Comparison of ENCODE assay signal across 8 mouse cellular contexts in genomic region chr1:87028786-87029185, GRCm38 (mm10).
DNase-seq lines count a peak whose midpoint lies in the region; ATAC-seq and TF ChIP-seq lines count a peak whose summit lies in the region.
"Had no signal": no experiment of that assay in that cellular context is flagged by ENCODE, and none has a peak within 500 bp of the region (broad histone marks: within the 10 kb centered on the region; RNA-seq: fewer than 3 reads in every experiment).

No protein-coding gene starts in this region.

- no peak for ATAC-seq in kidney, embryonic 15.5 days (replicated peaks; ENCODE audit: low FRiP score)
- ATAC-seq in heart, postnatal 0 days (ENCODE audit: insufficient read depth, low read depth), result peak; percentile 52; the same call in 1 of the 2 replicates
- no peak for ATAC-seq in liver, embryonic 11.5 days (replicated peaks; ENCODE audit: low FRiP score)

- H3K4me2 ChIP-seq in kidney, embryonic 15.5 days, result no peak overlapping the region
- H3K4me2 ChIP-seq in heart, postnatal 0 days (ENCODE audit: low read depth, low read length), result no peak overlapping the region
- H3K4me2 ChIP-seq in liver, embryonic 11.5 days, result no peak overlapping the region

- H3K36me3 ChIP-seq in kidney, adult 2 months (ENCODE audit: control insufficient read depth, insufficient read depth, low read length), result no peaks in the 10 kb centered on the region
- no peaks in the 10 kb centered on the region for H3K36me3 ChIP-seq in kidney, embryonic 15.5 days
- H3K36me3 ChIP-seq in heart, postnatal 0 days (replicated peaks; ENCODE audit: control insufficient read depth, insufficient read depth, low read length), result no peaks in the 10 kb centered on the region
- H3K36me3 ChIP-seq in liver, embryonic 11.5 days (ENCODE audit: control insufficient read depth, insufficient read depth, low read length), result no peaks in the 10 kb centered on the region

- WGBS in kidney, adult 2 months, result 14% methylated on average over 2 of the region's 2 CpGs
- 42% methylated on average over 2 of the region's 2 CpGs for WGBS in kidney, embryonic 15.5 days
- 12% methylated on average over 2 of the region's 2 CpGs for WGBS in heart, postnatal 0 days
- 73% methylated on average over 2 of the region's 2 CpGs for WGBS in liver, embryonic 11.5 days

- H3K27ac ChIP-seq in kidney, adult 2 months (ENCODE audit: insufficient read depth, low read depth, low read length), result no peak overlapping the region
- H3K27ac ChIP-seq in kidney, embryonic 15.5 days, result no peak overlapping the region
- H3K27ac ChIP-seq in heart, postnatal 0 days (ENCODE audit: low read depth), result no peak overlapping the region
- no peak overlapping the region for H3K27ac ChIP-seq in liver, embryonic 11.5 days (ENCODE audit: low read depth, low read length)

- H3K9ac ChIP-seq in kidney, embryonic 15.5 days, result no peak overlapping the region
- H3K9ac ChIP-seq in heart, postnatal 0 days (replicated peaks; ENCODE audit: low read depth, low read length), result no peak overlapping the region
- no peak overlapping the region for H3K9ac ChIP-seq in liver, embryonic 11.5 days (ENCODE audit: low read depth, low read length)

- no peaks in the 10 kb centered on the region for H3K9me3 ChIP-seq in kidney, embryonic 15.5 days (replicated peaks)
- H3K9me3 ChIP-seq in heart, postnatal 0 days (replicated peaks; ENCODE audit: control insufficient read depth, low read length), result no peaks in the 10 kb centered on the region
- H3K9me3 ChIP-seq in liver, embryonic 11.5 days (ENCODE audit: control insufficient read depth, low read length), result no peaks in the 10 kb centered on the region

- H3K4me3 ChIP-seq in kidney, adult 2 months (ENCODE audit: insufficient read depth, low read depth, low read length), result no peak overlapping the region
- H3K4me3 ChIP-seq in kidney, embryonic 15.5 days (replicated peaks), result no peak overlapping the region
- no peak overlapping the region for H3K4me3 ChIP-seq in heart, postnatal 0 days (ENCODE audit: low read depth, low read length)
- no peak overlapping the region for H3K4me3 ChIP-seq in liver, embryonic 11.5 days (ENCODE audit: low read depth, low read length)

- DNase-seq in kidney, adult 2 months, result peak; percentile 79
- DNase-seq in brain, adult 2 months (ENCODE audit: low read depth, low spot score), result peak; percentile 69
- DNase-seq in heart, postnatal 0 days (ENCODE audit: low spot score), result peak; percentile 30
- DNase-seq in lung, postnatal 4 days, result peak; percentile 63 to 76
- DNase-seq in liver, embryonic 11.5 days (ENCODE audit: low spot score), result no peak
- no peak for DNase-seq in layer of hippocampus, adult 9-11 months
- DNase-seq: thymus, postnatal 25 days had no signal

- TF ChIP-seq POLR2A in kidney, adult 2 months (IDR thresholded peaks at IDR 0.05; ENCODE audit: low read depth, low read length), result no peak

- no peaks in the 10 kb centered on the region; the same call in 1 of the 2 replicates for H3K4me1 ChIP-seq in kidney, adult 2 months (ENCODE audit: control insufficient read depth, insufficient read depth, low read length)
- no peaks in the 10 kb centered on the region; the same call in 1 of the 2 replicates for H3K4me1 ChIP-seq in kidney, embryonic 15.5 days
- peaks cover 15% of the 10 kb centered on the region; the same call in 1 of the 2 replicates for H3K4me1 ChIP-seq in heart, postnatal 0 days (ENCODE audit: control insufficient read depth, insufficient read depth)
- H3K4me1 ChIP-seq in liver, embryonic 11.5 days (replicated peaks; ENCODE audit: control insufficient read depth, insufficient read depth, low read length), result peaks cover 4% of the 10 kb centered on the region; the same call in 1 of the 2 replicates

- no peak for TF ChIP-seq EP300 in heart, postnatal 0 days (IDR thresholded peaks at IDR 0.05; ENCODE audit: low read depth)

- TF ChIP-seq CTCF in kidney, adult 2 months (conservative IDR thresholded peaks at IDR 0.05; ENCODE audit: insufficient read depth, insufficient read length, low read depth, low read length), result no peak
- TF ChIP-seq CTCF in heart, postnatal 0 days (IDR thresholded peaks at IDR 0.05; ENCODE audit: low read depth), result no peak

- H3K27me3 ChIP-seq in kidney, adult 2 months (replicated peaks; ENCODE audit: control insufficient read depth, insufficient read depth, low read length), result no peaks in the 10 kb centered on the region
- H3K27me3 ChIP-seq in kidney, embryonic 15.5 days, result no peaks in the 10 kb centered on the region
- no peaks in the 10 kb centered on the region for H3K27me3 ChIP-seq in heart, postnatal 0 days (ENCODE audit: control insufficient read depth, insufficient read depth, low read length)
- H3K27me3 ChIP-seq in liver, embryonic 11.5 days (replicated peaks; ENCODE audit: control insufficient read depth, insufficient read depth, low read length), result no peaks in the 10 kb centered on the region

Comparison
In these comparisons a context has a peak if more than half of its experiments do, and no peak if none do; other contexts are left out.
1. DNase-seq: peak in kidney, adult 2 months (single experiment), brain, adult 2 months (single experiment), heart, postnatal 0 days (single experiment) and lung, postnatal 4 days (2 of 2); none in liver, embryonic 11.5 days (single experiment) and layer of hippocampus, adult 9-11 months (single experiment).